Mouse (Mus musculus): ENCODE results near the gene Rps11. TPM values are rescaled to one million over a fixed set of nuclear protein-coding genes. Genes with fewer than 3 reads are reported as not detected.

Rps11 gene
- polyA plus RNA-seq, 1 experiment from 2014 or later: 1,711 TPM

DNA sequence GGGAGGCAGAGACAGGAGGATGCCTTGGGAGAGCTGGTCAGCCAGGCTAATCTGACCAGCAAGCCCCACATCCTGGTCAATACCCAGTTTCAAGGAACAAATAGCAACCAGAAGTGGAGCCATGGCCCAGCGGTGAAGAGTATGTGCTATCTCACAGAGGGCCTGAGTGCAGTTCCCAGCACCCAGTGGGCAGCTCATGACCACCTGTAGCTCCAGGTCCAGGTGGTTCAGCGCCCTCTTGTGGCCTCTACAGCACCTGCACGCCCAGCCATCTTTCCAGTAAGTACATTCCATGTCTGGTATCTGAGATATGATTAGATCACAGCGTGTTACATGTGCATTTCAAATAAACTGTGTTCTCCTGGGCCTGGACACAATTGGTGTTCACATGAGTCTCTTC, 38.2 kb downstream of the Rps11 start:
- Histone ChIP-seq H3K4me1 (replicated peaks) (peaks cover 13% of the 10 kb centered on the region), H3K27ac (no peak overlapping the region), H3K9me3 (no peaks in the 10 kb centered on the region), H3K36me3 (peaks cover 30% of the 10 kb centered on the region), H3K4me3 (replicated peaks) (no peak overlapping the region), H3K27me3 (replicated peaks) (no peaks in the 10 kb centered on the region), H3K4me2 (replicated peaks) (no peak overlapping the region), H3K9ac (no peak overlapping the region)
- 75% methylated on average over 4 of the region's 4 CpGs for WGBS
- ATAC-seq: no peak

DNA sequence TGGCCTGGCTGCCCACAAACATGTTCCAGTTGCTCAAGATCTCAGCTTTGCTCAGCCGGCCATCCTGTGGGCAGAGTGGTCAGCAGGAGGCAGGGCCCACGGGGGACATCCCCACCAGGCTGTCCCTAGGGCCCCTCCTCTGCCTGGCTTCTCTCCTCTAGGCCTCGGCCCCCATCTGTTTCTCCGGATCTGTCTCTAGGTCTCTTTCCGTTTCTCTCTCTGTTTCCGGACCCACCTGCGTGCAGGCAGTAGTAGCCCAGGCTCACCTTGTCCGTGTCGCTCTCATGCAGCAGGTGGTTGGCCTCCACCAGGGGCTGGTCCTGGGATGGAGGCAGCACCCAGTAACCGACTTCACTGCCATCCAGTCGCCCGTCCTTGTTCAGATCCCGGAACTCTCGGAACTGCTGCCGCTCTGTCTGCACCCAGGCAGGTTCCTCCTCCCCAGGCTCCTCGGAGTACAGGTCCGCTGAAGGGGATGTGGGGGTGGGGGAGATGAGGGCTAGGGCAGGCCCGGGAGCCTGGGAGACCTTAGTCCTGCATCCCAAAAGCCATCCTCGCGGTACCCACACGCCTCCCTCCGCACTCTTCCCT, 40.8 kb downstream of the Rps11 start:
- Histone ChIP-seq H3K36me3 (peaks cover 28% of the 10 kb centered on the region), H3K4me1 (replicated peaks) (peaks cover 8% of the 10 kb centered on the region; the same call in 1 of the 2 replicates), H3K9me3 (no peaks in the 10 kb centered on the region), H3K27me3 (replicated peaks) (no peaks in the 10 kb centered on the region), H3K27ac (0 out of 2 replicates have a peak overlapping the region, but pooled peaks have one; percentile 28), H3K9ac (no peak overlapping the region), H3K4me2 (replicated peaks) (0 out of 2 replicates have a peak overlapping the region, but pooled peaks have one; percentile 2), H3K4me3 (replicated peaks) (no peak overlapping the region)
- no peak for ATAC-seq
- WGBS: 82% methylated on average over 22 of the region's 22 CpGs

DNA sequence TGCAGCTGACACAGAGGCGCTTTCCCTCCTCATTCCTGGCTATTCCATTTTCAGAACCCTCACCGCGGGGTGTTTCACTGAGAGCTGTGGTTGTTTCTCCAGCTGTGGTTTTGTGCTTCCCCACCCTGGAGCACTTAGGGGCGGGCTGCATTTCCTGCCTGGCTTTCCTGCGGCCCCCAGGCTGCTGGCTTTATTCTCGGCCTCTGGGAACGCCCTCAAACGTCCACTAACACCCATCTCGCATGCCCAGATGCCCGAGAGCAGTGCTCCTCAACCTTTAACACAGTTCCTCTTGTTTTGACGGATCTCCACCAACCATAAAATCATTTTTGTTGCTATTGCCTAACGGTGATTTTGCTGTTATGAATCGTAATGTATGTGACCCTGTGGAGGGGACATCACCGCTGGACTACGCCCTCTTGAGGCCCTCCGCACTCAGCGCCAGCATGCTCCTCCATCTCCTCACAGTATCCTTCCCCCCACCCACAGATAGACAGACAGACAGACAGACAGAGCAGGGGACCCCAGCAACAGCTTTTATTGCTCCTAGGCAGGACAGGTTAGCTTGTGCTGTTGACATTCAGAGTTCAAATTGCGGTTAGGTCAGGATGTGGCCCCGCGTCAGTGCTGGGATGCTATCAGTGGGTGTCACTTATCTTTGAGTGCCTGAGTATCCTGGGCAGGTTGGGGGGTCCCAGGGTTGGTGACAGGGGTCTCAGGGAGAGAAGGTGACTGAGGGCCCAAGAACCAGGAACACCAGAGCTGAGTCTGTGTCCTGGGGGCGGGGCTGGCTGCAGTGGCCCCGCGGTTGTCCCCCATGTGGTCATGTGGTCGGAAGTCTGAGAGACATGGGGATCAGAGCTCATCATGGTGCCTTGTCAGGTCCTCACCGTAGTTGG, 41.6 kb downstream of the Rps11 start:
- H3K27ac ChIP-seq: peak overlapping the region; percentile 27; the same call in 1 of the 2 replicates
- ATAC-seq: peak; percentile 27; the same call in 1 of the 2 replicates
- peak overlapping the region; percentile 36 for H3K4me2 ChIP-seq (replicated peaks)
- peaks cover 26% of the 10 kb centered on the region for H3K36me3 ChIP-seq
- H3K4me3 ChIP-seq (replicated peaks): no peak overlapping the region
- 60% methylated on average over 25 of the region's 25 CpGs for WGBS
- H3K27me3 ChIP-seq (replicated peaks): no peaks in the 10 kb centered on the region
- H3K9ac ChIP-seq: no peak overlapping the region
- no peaks in the 10 kb centered on the region for H3K9me3 ChIP-seq
- peaks cover 8% of the 10 kb centered on the region; the same call in 1 of the 2 replicates for H3K4me1 ChIP-seq (replicated peaks)

DNA sequence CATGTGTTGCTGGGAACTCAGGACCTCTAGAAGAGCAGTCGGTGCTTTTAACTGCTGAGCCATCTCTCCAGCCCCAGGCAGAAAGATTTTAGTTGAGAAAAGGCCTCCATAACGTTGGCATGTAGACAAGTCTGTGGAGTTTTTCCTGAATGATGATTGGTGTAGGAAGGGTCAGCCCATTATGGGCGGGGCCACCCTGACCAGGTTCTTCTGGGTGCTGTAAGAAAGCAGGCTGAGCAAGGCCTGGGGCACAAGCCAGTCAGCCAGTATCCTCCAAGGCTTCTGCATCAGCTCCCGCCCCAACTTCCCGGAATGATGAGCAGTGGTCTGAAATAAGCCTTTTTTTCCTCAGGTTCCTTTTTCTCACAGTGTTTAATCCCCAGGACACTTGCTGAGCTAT, 43.2 kb downstream of the Rps11 start:
- H3K36me3 ChIP-seq: peaks cover 22% of the 10 kb centered on the region
- no peak for ATAC-seq
- no peak overlapping the region for H3K4me3 ChIP-seq (replicated peaks)
- no peak overlapping the region for H3K9ac ChIP-seq
- WGBS: 58% methylated on average over 5 of the region's 5 CpGs
- no peak overlapping the region for H3K27ac ChIP-seq
- H3K4me1 ChIP-seq (replicated peaks): peaks cover 8% of the 10 kb centered on the region; the same call in 1 of the 2 replicates
- no peaks in the 10 kb centered on the region for H3K9me3 ChIP-seq
- H3K4me2 ChIP-seq (replicated peaks): no peak overlapping the region
- no peaks in the 10 kb centered on the region for H3K27me3 ChIP-seq (replicated peaks)

DNA sequence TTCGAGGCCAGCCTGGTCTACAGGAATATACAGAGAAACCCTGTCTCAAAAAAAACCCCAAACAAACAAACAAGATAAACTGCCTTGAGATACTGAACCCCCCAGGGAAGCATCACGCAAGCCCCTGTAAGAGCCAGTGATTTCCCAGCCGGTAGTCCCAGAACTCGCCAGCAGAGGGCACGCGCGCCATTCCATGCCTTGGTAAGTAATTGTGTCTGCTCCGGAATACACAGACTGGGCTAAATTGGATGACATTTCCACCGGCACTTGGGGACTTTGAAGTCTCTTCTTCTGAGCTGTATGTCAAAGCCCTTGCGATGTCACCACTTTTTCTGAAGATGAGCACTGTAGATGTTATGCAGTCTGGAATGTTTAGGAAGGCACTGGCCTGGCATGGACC, 44.4 kb downstream of the Rps11 start:
- no peak for ATAC-seq
- WGBS: under 1% methylated on average over 10 of the region's 10 CpGs
- peaks cover 27% of the 10 kb centered on the region for H3K36me3 ChIP-seq

DNA sequence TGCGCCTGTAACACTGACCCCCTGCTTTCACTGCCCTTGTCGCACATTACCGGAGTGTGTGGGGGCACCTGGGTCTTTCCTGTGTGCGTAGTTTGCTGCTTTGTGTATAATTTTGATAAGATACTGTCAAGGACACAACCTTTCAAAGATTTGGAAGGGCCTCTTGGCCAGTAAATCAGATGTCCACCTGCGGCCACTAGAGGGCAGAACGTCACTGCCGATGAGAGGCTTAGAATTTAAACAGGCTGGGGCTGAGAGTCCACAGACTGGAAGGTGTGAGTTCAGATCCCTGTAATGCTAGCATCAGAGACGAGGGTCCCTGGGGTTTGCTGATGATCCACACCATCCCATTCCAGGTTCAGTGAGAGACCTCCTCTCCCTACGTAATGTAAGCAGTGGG, 45.7 kb downstream of the Rps11 start:
- Histone ChIP-seq H3K36me3 (peaks cover 26% of the 10 kb centered on the region), H3K9me3 (no peaks in the 10 kb centered on the region), H3K9ac (no peak overlapping the region), H3K4me3 (replicated peaks) (no peak overlapping the region), H3K27ac (no peak overlapping the region), H3K4me1 (replicated peaks) (peaks cover 8% of the 10 kb centered on the region; the same call in 1 of the 2 replicates), H3K27me3 (replicated peaks) (no peaks in the 10 kb centered on the region), H3K4me2 (replicated peaks) (no peak overlapping the region)
- WGBS: 28% methylated on average over 9 of the region's 9 CpGs
- no peak; the same call in 1 of the 2 replicates for ATAC-seq

More for the DNA sequence above, 44.4 kb downstream of the Rps11 start:
- H3K9me3 ChIP-seq: no peaks in the 10 kb centered on the region
- H3K27me3 ChIP-seq (replicated peaks): no peaks in the 10 kb centered on the region
- no peak overlapping the region for H3K9ac ChIP-seq
- no peak overlapping the region for H3K4me2 ChIP-seq (replicated peaks)
- no peak overlapping the region for H3K4me3 ChIP-seq (replicated peaks)
- H3K27ac ChIP-seq: no peak overlapping the region
- peaks cover 8% of the 10 kb centered on the region; the same call in 1 of the 2 replicates for H3K4me1 ChIP-seq (replicated peaks)

DNA sequence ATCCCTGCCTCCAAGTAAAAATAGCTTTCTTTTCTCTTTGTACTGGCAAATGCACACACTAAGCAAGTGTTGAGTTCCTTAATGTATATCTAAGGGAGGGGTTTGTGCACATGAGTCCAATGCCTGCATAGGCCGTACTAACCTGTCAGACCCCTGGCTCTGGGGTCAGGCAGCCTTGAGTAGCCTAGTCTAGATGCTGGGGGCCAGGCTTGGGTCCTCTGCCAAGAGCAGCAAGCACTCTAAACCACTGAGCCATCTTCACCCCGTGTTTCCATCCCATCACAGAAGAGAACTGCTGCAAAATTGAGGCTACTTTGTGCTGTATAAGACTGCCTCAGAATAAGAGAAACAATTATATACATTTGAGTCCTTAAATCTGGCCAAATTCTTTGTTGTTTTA, 46.4 kb downstream of the Rps11 start:
- no peak overlapping the region for H3K4me3 ChIP-seq (replicated peaks)
- peaks cover 24% of the 10 kb centered on the region for H3K36me3 ChIP-seq
- no peak overlapping the region for H3K4me2 ChIP-seq (replicated peaks)
- no peak overlapping the region for H3K9ac ChIP-seq
- no peaks in the 10 kb centered on the region for H3K9me3 ChIP-seq
- 90% methylated on average over 2 of the region's 2 CpGs for WGBS
- H3K27me3 ChIP-seq (replicated peaks): no peaks in the 10 kb centered on the region
- no peak for ATAC-seq
- H3K4me1 ChIP-seq (replicated peaks): peaks cover 3% of the 10 kb centered on the region; the same call in 1 of the 2 replicates
- no peak overlapping the region for H3K27ac ChIP-seq

DNA sequence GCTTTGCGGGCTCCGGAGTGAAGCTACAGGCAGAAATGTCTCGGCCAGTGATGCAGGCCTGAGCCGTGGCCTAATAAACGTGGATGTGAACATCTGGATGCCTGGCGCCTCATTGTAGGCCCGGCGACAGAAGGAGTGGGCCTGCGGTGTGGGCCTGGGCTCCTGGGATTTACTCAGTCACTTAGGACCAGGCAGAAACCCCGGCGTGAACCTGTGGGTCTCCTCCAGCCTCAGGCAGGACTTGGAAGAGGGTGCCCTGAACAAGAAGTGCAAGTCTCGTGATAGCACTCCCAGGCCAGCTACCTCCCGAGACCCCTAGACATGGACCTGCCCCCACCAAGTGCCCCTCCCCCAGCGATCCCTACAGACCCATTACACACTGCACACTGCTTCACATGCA, 46.9 kb downstream of the Rps11 start:
- Histone ChIP-seq H3K27ac (no peak overlapping the region), H3K9ac (no peak overlapping the region), H3K9me3 (no peaks in the 10 kb centered on the region), H3K36me3 (peaks cover 24% of the 10 kb centered on the region), H3K27me3 (replicated peaks) (no peaks in the 10 kb centered on the region), H3K4me2 (replicated peaks) (no peak overlapping the region), H3K4me3 (replicated peaks) (no peak overlapping the region), H3K4me1 (replicated peaks) (no peaks in the 10 kb centered on the region; the same call in 1 of the 2 replicates)
- ATAC-seq: no peak
- 85% methylated on average over 14 of the region's 14 CpGs for WGBS

DNA sequence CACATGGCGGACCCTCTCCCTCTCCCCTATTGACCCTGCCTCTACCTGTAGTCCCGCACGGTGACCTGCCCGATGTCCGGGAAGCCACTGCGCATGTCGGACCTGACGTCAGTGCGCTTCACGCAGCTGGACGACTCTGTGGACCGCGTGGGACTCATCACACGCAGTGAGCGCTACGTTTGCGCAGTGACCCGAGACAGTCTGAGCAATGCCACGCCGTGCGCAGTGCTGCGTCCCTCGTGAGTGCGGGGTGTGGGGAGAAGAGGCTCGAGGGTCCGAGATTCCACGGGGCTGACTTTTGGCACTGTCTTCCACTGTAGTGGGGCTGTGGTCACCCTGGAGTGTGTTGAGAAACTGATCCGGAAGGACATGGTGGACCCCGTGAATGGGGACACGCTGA, 47.7 kb downstream of the Rps11 start:
- H3K9ac ChIP-seq: no peak overlapping the region
- H3K27ac ChIP-seq: no peak overlapping the region
- ATAC-seq: no peak
- H3K27me3 ChIP-seq (replicated peaks): no peaks in the 10 kb centered on the region
- no peaks in the 10 kb centered on the region for H3K9me3 ChIP-seq
- peaks cover 24% of the 10 kb centered on the region for H3K36me3 ChIP-seq
- H3K4me3 ChIP-seq (replicated peaks): no peak overlapping the region
- H3K4me1 ChIP-seq (replicated peaks): no peaks in the 10 kb centered on the region; the same call in 1 of the 2 replicates
- H3K4me2 ChIP-seq (replicated peaks): no peak overlapping the region
- 92% methylated on average over 30 of the region's 30 CpGs for WGBS

DNA sequence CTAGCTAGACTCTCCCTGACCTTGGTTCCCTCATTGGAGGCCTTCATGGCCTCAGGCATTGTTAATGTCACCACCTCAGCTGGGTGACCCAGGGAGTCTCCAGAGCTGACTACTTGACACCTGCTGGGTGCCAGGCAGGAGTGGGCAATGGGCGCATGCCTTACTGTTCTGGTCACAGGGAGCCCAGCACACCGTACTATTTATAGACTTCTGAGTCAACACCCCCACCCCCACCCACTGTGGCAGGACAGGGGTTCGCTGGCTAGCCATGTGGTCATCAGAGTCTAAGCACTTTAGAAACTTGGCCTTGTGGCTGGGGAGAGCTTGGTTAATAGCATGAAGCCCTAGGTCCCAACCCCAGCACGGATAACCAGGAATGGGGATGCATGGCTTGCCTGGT, 48.8 kb downstream of the Rps11 start:
- 74% methylated on average over 4 of the region's 4 CpGs for WGBS

DNA sequence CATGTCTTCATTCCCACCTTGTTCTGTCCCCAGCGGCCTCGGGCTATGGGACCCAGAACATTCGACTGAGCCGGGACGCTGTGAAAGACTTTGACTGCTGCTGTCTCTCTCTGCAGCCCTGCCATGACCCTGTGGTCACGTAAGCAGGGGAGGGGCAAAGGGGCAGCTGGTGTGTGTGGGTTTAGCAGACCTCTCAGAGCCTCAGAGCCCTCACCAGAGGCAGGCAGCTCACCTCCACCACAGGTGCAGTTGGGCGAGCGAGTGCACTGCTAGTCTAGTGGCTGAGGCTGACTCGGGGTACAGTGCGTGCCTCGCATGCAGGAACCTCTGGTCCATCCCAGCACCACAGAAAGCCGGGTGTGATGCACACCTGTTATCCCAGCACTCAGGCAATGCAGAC, 50.3 kb downstream of the Rps11 start:
- Histone ChIP-seq H3K4me1 (replicated peaks) (no peaks in the 10 kb centered on the region), H3K9me3 (no peaks in the 10 kb centered on the region), H3K4me3 (replicated peaks) (no peak overlapping the region), H3K27ac (no peak overlapping the region), H3K36me3 (peaks cover 21% of the 10 kb centered on the region), H3K9ac (no peak overlapping the region), H3K4me2 (replicated peaks) (no peak overlapping the region), H3K27me3 (replicated peaks) (no peaks in the 10 kb centered on the region)
- no peak for ATAC-seq
- WGBS: 90% methylated on average over 12 of the region's 12 CpGs

More for the DNA sequence above, 48.8 kb downstream of the Rps11 start:
- H3K9me3 ChIP-seq: no peaks in the 10 kb centered on the region
- no peaks in the 10 kb centered on the region; the same call in 1 of the 2 replicates for H3K4me1 ChIP-seq (replicated peaks)
- H3K27me3 ChIP-seq (replicated peaks): no peaks in the 10 kb centered on the region
- H3K4me2 ChIP-seq (replicated peaks): no peak overlapping the region
- H3K4me3 ChIP-seq (replicated peaks): no peak overlapping the region
- H3K36me3 ChIP-seq: peaks cover 21% of the 10 kb centered on the region
- ATAC-seq: no peak
- H3K27ac ChIP-seq: no peak overlapping the region
- no peak overlapping the region for H3K9ac ChIP-seq

DNA sequence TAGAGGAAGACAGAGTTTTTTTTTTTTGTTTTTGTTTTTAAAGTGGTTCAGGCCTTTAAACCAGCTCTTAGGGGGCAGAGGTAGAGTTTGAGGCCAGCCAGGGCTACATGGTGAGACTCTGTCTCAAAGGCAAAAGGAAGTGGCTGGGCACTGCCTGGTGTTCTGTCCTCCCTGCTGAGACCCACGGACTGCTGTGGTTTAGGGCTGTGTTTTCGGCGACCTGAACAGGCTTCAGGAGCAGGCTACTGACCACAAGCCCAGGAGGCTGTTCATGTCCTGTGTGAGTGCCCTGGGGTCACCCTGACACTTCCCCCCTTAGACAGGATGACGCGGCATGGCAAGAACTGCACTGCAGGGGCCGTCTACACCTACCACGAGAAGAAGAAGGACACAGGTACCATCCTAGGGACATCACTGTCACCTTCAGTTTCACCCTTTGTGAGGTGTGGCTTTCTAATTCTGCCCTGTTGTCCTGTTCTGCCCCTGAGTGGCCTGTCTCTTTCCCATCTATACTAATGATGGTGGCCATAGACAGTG, 51.0 kb downstream of the Rps11 start:
- Histone ChIP-seq H3K9me3 (no peaks in the 10 kb centered on the region), H3K4me2 (replicated peaks) (no peak overlapping the region), H3K4me1 (replicated peaks) (no peaks in the 10 kb centered on the region), H3K9ac (no peak overlapping the region), H3K4me3 (replicated peaks) (no peak overlapping the region), H3K27ac (no peak overlapping the region), H3K36me3 (peaks cover 21% of the 10 kb centered on the region), H3K27me3 (replicated peaks) (no peaks in the 10 kb centered on the region)
- no peak for ATAC-seq
- 80% methylated on average over 7 of the region's 7 CpGs for WGBS

All from intestine, embryonic 15.5 days (tissue).